Mouse (Mus musculus): ENCODE data around the gene Slamf9.

DNA sequence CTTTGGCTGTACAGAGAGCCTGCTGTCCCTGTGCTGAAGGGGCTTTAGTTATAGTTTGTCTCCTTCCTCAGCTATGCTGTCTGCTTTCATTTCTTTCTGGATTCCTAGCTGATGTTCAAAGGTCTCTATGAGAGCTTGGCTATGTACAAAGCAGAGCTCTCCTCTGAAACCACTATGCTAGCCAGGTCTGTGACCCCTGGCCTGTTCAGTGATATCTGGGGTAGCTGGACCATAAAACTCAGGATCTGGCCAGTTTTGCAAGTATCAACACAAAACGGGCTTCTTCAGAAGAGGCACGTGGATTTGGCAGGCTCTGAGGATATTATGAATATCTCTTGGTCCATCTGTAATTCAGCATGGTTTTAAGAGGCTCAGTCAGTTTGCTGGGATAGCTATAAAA is 22.2 kb upstream of the Slamf9 start:
- TF ChIP-seq NRF1 (IDR thresholded peaks at IDR 0.05; ENCODE audit: low read depth, low read length) (no peak), CTCF (conservative IDR thresholded peaks at IDR 0.05 in 1 of 2, IDR thresholded peaks at IDR 0.05 in 1 of 2; ENCODE audit: low read depth in 2 of 2, low read length in 2 of 2) (no peak), E2F4 (IDR thresholded peaks at IDR 0.05; ENCODE audit: insufficient replicate concordance, low read depth, low read length) (no peak), EP300 (IDR thresholded peaks at IDR 0.05; ENCODE audit: low read length) (no peak), POLR2A (IDR thresholded peaks at IDR 0.05; ENCODE audit: low read depth, low read length) (no peak), TCF12 (IDR thresholded peaks at IDR 0.05; ENCODE audit: low read depth, low read length) (no peak), ZC3H11A (IDR thresholded peaks at IDR 0.05; ENCODE audit: low read depth, low read length) (no peak), ZNF384 (IDR thresholded peaks at IDR 0.05; ENCODE audit: low read depth, low read length) (no peak), IRF4 (IDR thresholded peaks at IDR 0.05; ENCODE audit: low read depth, low read length) (no peak)
